Mouse (Mus musculus) liver, postnatal 0 days (tissue): Measurements from ENCODE around the gene Bri3. TPM values are rescaled to one million over a fixed set of nuclear protein-coding genes. Genes with fewer than 3 reads are reported as not detected.

ENCODE experiments used
- ATAC-seq: fragments of 200-750 bp; cut with Nextera tagmentation; 2 replicates; pipeline ENCODE4 v1.8.0; 2017; ENCODE audit warnings: mild to moderate bottlenecking, moderate library complexity
- DNase-seq: peaks from one replicate; pipeline ENCODE4 v3.0.0-alpha.2; 2016
- H3K27ac ChIP-seq: fragments of 300-500 bp; sonication (generic); 2 replicates; pipeline ENCODE4 v1.5.1; 2014; ENCODE audit warnings: antibody characterized with exemption, moderate library complexity, mild to moderate bottlenecking, low read depth
- H3K27me3 ChIP-seq: fragments of 300-500 bp; sonication (generic); 2 replicates; pipeline ENCODE4 v1.6.1; 2014; ENCODE audit warnings: low read length, control low read depth, mixed read lengths; ENCODE audit not compliant: insufficient read depth
- H3K36me3 ChIP-seq: fragments of 300-500 bp; sonication (generic); replicated peaks from 2 replicates; pipeline ENCODE4 v1.6.1; 2014; ENCODE audit warnings: mild to moderate bottlenecking, control low read depth, low read length, moderate library complexity, mixed read lengths; ENCODE audit not compliant: insufficient read depth
- H3K4me1 ChIP-seq: fragments of 300-500 bp; sonication (generic); 2 replicates; pipeline ENCODE4 v1.6.1; 2014; ENCODE audit warnings: antibody characterized with exemption, mild to moderate bottlenecking, control low read depth; ENCODE audit not compliant: insufficient read depth
- H3K4me2 ChIP-seq: fragments of 300-500 bp; sonication (generic); 2 replicates; pipeline ENCODE4 v1.6.1; 2014; ENCODE audit warnings: low read depth, mild to moderate bottlenecking, low read length, moderate library complexity, mixed read lengths
- H3K4me3 ChIP-seq: fragments of 300-500 bp; sonication (generic); 2 replicates; pipeline ENCODE4 v1.5.1; 2014; ENCODE audit warnings: low read depth, low read length
- H3K9ac ChIP-seq: fragments of 300-500 bp; sonication (generic); replicated peaks from 2 replicates; pipeline ENCODE4 v1.6.1; 2014; ENCODE audit warnings: mild to moderate bottlenecking, moderate library complexity
- H3K9me3 ChIP-seq: fragments of 300-500 bp; sonication (generic); 2 replicates; pipeline ENCODE4 v1.6.1; 2016; ENCODE audit warnings: mild to moderate bottlenecking, control low read depth, low read length, mixed read lengths
- CTCF ChIP-seq: sonication (generic); IDR thresholded peaks from 2 replicates; pipeline ENCODE4 v1.5.1; 2016; ENCODE audit warnings: antibody characterized with exemption, low read depth
- EP300 ChIP-seq: IDR thresholded peaks from 2 replicates; pipeline ENCODE4 v1.6.1; 2016; ENCODE audit warnings: antibody characterized with exemption, low read depth, mild to moderate bottlenecking
- WGBS: fragments of 180-500 bp; shearing (Covaris S2); extraction: QIAGEN DNeasy Blood & Tissue Kit; methylation state at CpG from one replicate; pipeline ENCODE4 v1.1.7; 2014; ENCODE audit not compliant: insufficient replicate concordance; 5-methylcytosine and 5-hydroxymethylcytosine counted together
- polyA plus RNA-seq: library from polyadenylated mRNA; unstranded; fragments of >200 nt; fragmentation: Nextera tagmentation; extraction: Ambion mirVana; gene quantifications from 2 replicates; pipeline ENCODE4 v1.2.1, GENCODE M21; 2015

The Bri3 gene
- polyA plus RNA-seq, 1 experiment from 2014 or later = 51.1 TPM

GRCm38 (mm10) chr5:144230216-144230615, 14.0 kb upstream of the Bri3 start:
- Histone ChIP-seq H3K36me3 (no peaks in the 10 kb centered on the region), H3K4me3 (no peak overlapping the region), H3K27ac (no peak overlapping the region), H3K4me2 (no peak overlapping the region), H3K27me3 (no peaks in the 10 kb centered on the region), H3K9me3 (no peaks in the 10 kb centered on the region), H3K9ac (no peak overlapping the region), H3K4me1 (no peaks in the 10 kb centered on the region)
- ATAC-seq (no peak), DNase-seq (no peak)
- WGBS = 82% methylated on average over 7 of the region's 7 CpGs
- TF ChIP-seq EP300 (no peak), CTCF (no peak)

- no peaks in the 10 kb centered on the region for H3K36me3 ChIP-seq
- no peaks in the 10 kb centered on the region for H3K4me1 ChIP-seq
- DNase-seq = no peak
- H3K4me3 ChIP-seq = no peak overlapping the region
- TF ChIP-seq EP300 (no peak), CTCF (peak; percentile 58)
- no peaks in the 10 kb centered on the region for H3K9me3 ChIP-seq
- H3K27ac ChIP-seq = no peak overlapping the region
- no peak overlapping the region for H3K4me2 ChIP-seq
- ATAC-seq = no peak
- H3K9ac ChIP-seq = no peak overlapping the region
- no peaks in the 10 kb centered on the region for H3K27me3 ChIP-seq
- 62% methylated on average over 1 of the region's 1 CpGs for WGBS
Measured at GRCm38 (mm10) chr5:144231410-144231809, 12.8 kb upstream of the Bri3 start.

- TF ChIP-seq EP300 (no peak), CTCF (no peak)
- no peak for DNase-seq
- ATAC-seq = no peak
- Histone ChIP-seq H3K4me3 (no peak overlapping the region), H3K4me1 (no peaks in the 10 kb centered on the region), H3K36me3 (no peaks in the 10 kb centered on the region), H3K4me2 (no peak overlapping the region), H3K27ac (no peak overlapping the region), H3K27me3 (no peaks in the 10 kb centered on the region), H3K9me3 (no peaks in the 10 kb centered on the region), H3K9ac (no peak overlapping the region)
- 74% methylated on average over 5 of the region's 5 CpGs for WGBS
Measured at GRCm38 (mm10) chr5:144232531-144232930, 11.7 kb upstream of the Bri3 start.

GRCm38 (mm10) chr5:144234222-144234621, 10.0 kb upstream of the Bri3 start:
- Histone ChIP-seq H3K4me1 (no peaks in the 10 kb centered on the region), H3K4me3 (no peak overlapping the region), H3K36me3 (no peaks in the 10 kb centered on the region), H3K4me2 (no peak overlapping the region), H3K27me3 (no peaks in the 10 kb centered on the region), H3K9ac (no peak overlapping the region), H3K9me3 (no peaks in the 10 kb centered on the region), H3K27ac (no peak overlapping the region)
- DNase-seq = no peak
- no peak for ATAC-seq
- 58% methylated on average over 6 of the region's 6 CpGs for WGBS
- no peak for TF ChIP-seq EP300

- H3K4me2 ChIP-seq = no peak overlapping the region
- no peak overlapping the region for H3K9ac ChIP-seq
- DNase-seq (no peak), ATAC-seq (no peak)
- H3K36me3 ChIP-seq = no peaks in the 10 kb centered on the region
- H3K4me1 ChIP-seq = no peaks in the 10 kb centered on the region
- 80% methylated on average over 7 of the region's 7 CpGs for WGBS
- no peak overlapping the region for H3K27ac ChIP-seq
- no peaks in the 10 kb centered on the region for H3K27me3 ChIP-seq
- no peak for TF ChIP-seq EP300
- TF ChIP-seq CTCF = no peak
- H3K9me3 ChIP-seq = no peaks in the 10 kb centered on the region
- no peak overlapping the region for H3K4me3 ChIP-seq
Measured at GRCm38 (mm10) chr5:144234714-144235113, 9.5 kb upstream of the Bri3 start.

GRCm38 (mm10) chr5:144238969-144239368, 5.3 kb upstream of the Bri3 start:
- no peak for ATAC-seq
- Histone ChIP-seq H3K36me3 (no peaks in the 10 kb centered on the region), H3K4me2 (no peak overlapping the region), H3K4me3 (no peak overlapping the region), H3K4me1 (no peaks in the 10 kb centered on the region), H3K9me3 (no peaks in the 10 kb centered on the region), H3K27ac (no peak overlapping the region), H3K27me3 (no peaks in the 10 kb centered on the region), H3K9ac (no peak overlapping the region)
- WGBS = 76% methylated on average over 1 of the region's 1 CpGs
- TF ChIP-seq CTCF (no peak), EP300 (no peak)
- DNase-seq = no peak

- TF ChIP-seq EP300 = no peak
- no peak for TF ChIP-seq CTCF
- DNase-seq (no peak), ATAC-seq (no peak)
- Histone ChIP-seq H3K4me1 (peaks cover 9% of the 10 kb centered on the region), H3K4me3 (no peak overlapping the region), H3K9ac (no peak overlapping the region), H3K36me3 (no peaks in the 10 kb centered on the region), H3K9me3 (no peaks in the 10 kb centered on the region), H3K27me3 (no peaks in the 10 kb centered on the region), H3K4me2 (no peak overlapping the region), H3K27ac (no peak overlapping the region)
- 65% methylated on average over 2 of the region's 2 CpGs for WGBS
Measured at GRCm38 (mm10) chr5:144245592-144245991, 1.4 kb downstream of the Bri3 start.
